In the genomic region with DNA sequence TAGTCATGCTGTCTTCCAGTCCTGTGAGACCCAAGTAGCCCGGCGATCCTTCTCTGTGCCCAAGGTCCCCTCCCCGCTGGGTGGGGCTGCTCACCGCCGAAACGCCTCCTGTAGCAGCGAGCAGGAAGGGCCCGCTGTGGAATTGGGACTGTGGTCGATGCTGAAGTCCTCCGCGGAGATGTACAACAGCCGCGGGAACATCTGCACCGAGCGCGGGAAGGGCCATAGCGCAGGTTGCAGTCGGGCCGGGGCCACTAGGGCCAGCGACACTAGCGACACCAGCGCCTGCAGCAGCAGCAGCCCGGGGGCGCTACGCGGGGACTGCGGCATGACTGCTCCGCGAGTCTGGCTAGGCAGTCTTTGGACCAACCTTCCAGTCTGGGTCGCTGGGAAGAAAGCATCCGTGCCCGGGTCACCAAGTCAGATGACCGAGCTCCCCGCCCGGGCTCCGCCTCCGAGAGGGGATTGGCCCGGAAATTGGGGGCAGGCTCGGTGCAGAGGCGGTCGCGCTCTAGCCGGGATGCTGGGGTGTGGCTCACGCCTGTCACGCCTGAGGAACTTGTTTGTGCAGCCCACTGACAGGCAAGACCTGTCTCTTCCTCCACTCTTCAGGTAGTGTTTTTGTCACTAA, we compare ENCODE assay signal across 8 mouse cellular contexts. TPM values are rescaled to one million over a fixed set of nuclear protein-coding genes. Genes with fewer than 3 reads are reported as not detected.
DNase-seq lines count a peak whose midpoint lies in the region; ATAC-seq and TF ChIP-seq lines count a peak whose summit lies in the region.

A gene (minus strand): TSS at position 426 of the 631 bp plus-strand sequence.

- H3K4me2 ChIP-seq in forebrain, embryonic 14.5 days (ENCODE audit: low read length): peak within 1 kb of the TSS; percentile 94
- H3K4me2 ChIP-seq in neural tube, embryonic 14.5 days (ENCODE audit: low read depth, low read length): peak within 1 kb of the TSS; percentile 94

- peak within 1 kb of the TSS; percentile 87 for H3K9ac ChIP-seq in ES-E14 (ENCODE audit: insufficient read depth, low read depth, low read length, poor library complexity, severe bottlenecking)
- H3K9ac ChIP-seq in forebrain, embryonic 14.5 days (ENCODE audit: low read length): peak within 1 kb of the TSS; percentile 74
- peak within 1 kb of the TSS; percentile 68 for H3K9ac ChIP-seq in neural tube, embryonic 14.5 days (replicated peaks; ENCODE audit: low read depth, low read length)

- H3K9me3 ChIP-seq in ES-E14 (ENCODE audit: control insufficient read depth, insufficient read depth, low read depth, low read length): no peaks in the 10 kb centered on the region
- H3K9me3 ChIP-seq in forebrain, embryonic 14.5 days (replicated peaks; ENCODE audit: control insufficient read depth, low read length): no peaks in the 10 kb centered on the region
- H3K9me3 ChIP-seq in neural tube, embryonic 14.5 days (ENCODE audit: control insufficient read depth, low read length): no peaks in the 10 kb centered on the region

- H3K4me3 ChIP-seq in ES-E14 (ENCODE audit: insufficient read depth in 1 of 2, low read depth in 1 of 2, low read length in 2 of 2, poor library complexity in 1 of 2, severe bottlenecking in 1 of 2): peak within 1 kb of the TSS; percentile 84 to 95
- H3K4me3 ChIP-seq in forebrain, embryonic 14.5 days (ENCODE audit: low read depth, low read length): peak within 1 kb of the TSS; percentile 51
- H3K4me3 ChIP-seq in neural tube, embryonic 14.5 days (ENCODE audit: low read depth, low read length): peak within 1 kb of the TSS; percentile 64
- peak within 1 kb of the TSS; percentile 59 for H3K4me3 ChIP-seq in testis, adult 2 months (ENCODE audit: control insufficient read depth, low read depth, low read length)

- under 1% methylated on average over 45 of the region's 45 CpGs for WGBS in forebrain, embryonic 14.5 days
- WGBS in large intestine, adult 2 months: under 1% methylated on average over 45 of the region's 45 CpGs
- under 1% methylated on average over 45 of the region's 45 CpGs for WGBS in neural tube, embryonic 14.5 days

- H3K36me3 ChIP-seq in ES-E14 (ENCODE audit: control insufficient read depth, insufficient read depth, low read length, poor library complexity, severe bottlenecking): peaks cover 2% of the 10 kb centered on the region; the same call in 1 of the 2 replicates
- no peaks in the 10 kb centered on the region for H3K36me3 ChIP-seq in forebrain, embryonic 14.5 days (ENCODE audit: control insufficient read depth, insufficient read depth, low read length)
- H3K36me3 ChIP-seq in neural tube, embryonic 14.5 days (ENCODE audit: control insufficient read depth, insufficient read depth, low read length): no peaks in the 10 kb centered on the region
- H3K36me3 ChIP-seq in testis, adult 2 months (ENCODE audit: control insufficient read depth, insufficient read depth, low read length): no peaks in the 10 kb centered on the region

- peak; percentile 71 for ATAC-seq in forebrain, embryonic 14.5 days
- ATAC-seq in neural tube, embryonic 14.5 days (ENCODE audit: low read depth): peak; percentile 89

- H3K4me1 ChIP-seq in ES-E14 (ENCODE audit: control insufficient read depth in 2 of 2, insufficient read depth in 2 of 2, low read length in 2 of 2, poor library complexity in 1 of 2): peaks cover 2 to 20% of the 10 kb centered on the region in 2 experiments; a peak in 2 of 4 replicates
- peaks cover 13% of the 10 kb centered on the region for H3K4me1 ChIP-seq in forebrain, embryonic 14.5 days (ENCODE audit: control insufficient read depth, insufficient read depth, low read length)
- H3K4me1 ChIP-seq in neural tube, embryonic 14.5 days (ENCODE audit: control insufficient read depth, insufficient read depth, low read length): no peaks in the 10 kb centered on the region; the same call in 1 of the 2 replicates
- peaks cover 5% of the 10 kb centered on the region for H3K4me1 ChIP-seq in testis, adult 2 months (ENCODE audit: control insufficient read depth, insufficient read depth, low read length)

- no peak for TF ChIP-seq CTCF in testis, adult 2 months (IDR thresholded peaks at IDR 0.05; ENCODE audit: control insufficient read depth, insufficient read depth, insufficient replicate concordance, low read depth, low read length)

- DNase-seq in ES-E14 (ENCODE audit: low read depth, low spot score): peak; percentile 86
- peak; percentile 83 for DNase-seq in cerebellum, adult 11 months
- peak; percentile 67 for DNase-seq in forebrain, embryonic 14.5 days (ENCODE audit: low spot score)
- peak; percentile 95 to 96 for DNase-seq in heart, postnatal 10 days
- DNase-seq in large intestine, adult 2 months (ENCODE audit: low read depth, low spot score): peak; percentile 78
- peak; percentile 94 to 95 for DNase-seq in lung, adult 18-20 months

- in situ Hi-C loops in ES-E14 (cut with MboI; ENCODE audit: low sequenced_read_pairs in 2 of 2, unreplicated experiment in 2 of 2): no loop called here

- H3K27me3 ChIP-seq in forebrain, embryonic 14.5 days (replicated peaks; ENCODE audit: control insufficient read depth, insufficient read depth, low read length): no peaks in the 10 kb centered on the region
- H3K27me3 ChIP-seq in neural tube, embryonic 14.5 days (ENCODE audit: control insufficient read depth, insufficient read depth, low read length): no peaks in the 10 kb centered on the region
- no peaks in the 10 kb centered on the region for H3K27me3 ChIP-seq in testis, adult 2 months (ENCODE audit: control insufficient read depth, insufficient read depth, low read length)

- peak within 1 kb of the TSS; percentile 81 for H3K27ac ChIP-seq in ES-E14 (ENCODE audit: insufficient read depth, low read depth, low read length, poor library complexity, severe bottlenecking)
- no peak within 1 kb of the TSS for H3K27ac ChIP-seq in forebrain, embryonic 14.5 days (ENCODE audit: low read depth, low read length)
- no peak within 1 kb of the TSS for H3K27ac ChIP-seq in neural tube, embryonic 14.5 days (ENCODE audit: low read depth, low read length)
- H3K27ac ChIP-seq in testis, adult 2 months (ENCODE audit: control insufficient read depth, insufficient read depth, low read depth, low read length): no peak within 1 kb of the TSS

- intact Hi-C loops in heart, postnatal 10 days (cut with DNase I): no loop called here

- TF ChIP-seq POLR2A in testis, adult 2 months (IDR thresholded peaks at IDR 0.05; ENCODE audit: control insufficient read depth, low read depth, low read length): 0 out of 2 replicates have a peak, but pooled peaks have one; percentile 29

TF ChIP-seq in ES-E14, 5 proteins besides CTCF, POLR2A, EP300 and RAD21:
- no peak for TF ChIP-seq HCFC1 (IDR thresholded peaks at IDR 0.05; ENCODE audit: borderline replicate concordance, insufficient read depth, low read length)
- no peak for TF ChIP-seq ZNF384 (IDR thresholded peaks at IDR 0.05; ENCODE audit: low read depth, low read length)
- TF ChIP-seq MAFK (IDR thresholded peaks at IDR 0.05; ENCODE audit: insufficient read depth, low read depth, low read length): no peak
- no peak for TF ChIP-seq CHD2 (IDR thresholded peaks at IDR 0.05; ENCODE audit: low read depth, low read length)
- TF ChIP-seq ZC3H11A (IDR thresholded peaks at IDR 0.05; ENCODE audit: borderline replicate concordance, low read depth, low read length): no peak

RNA-seq across cellular contexts. Expression of the gene that starts here (rescaled TPM):
- 82.5 and 144 TPM in 2 replicates for total RNA-seq in ES-E14 (2012; rRNA removed)
- polyA plus RNA-seq in forebrain, embryonic 14.5 days (2014; fragmentation: Nextera tagmentation; extraction: Ambion mirVana): 38.0 and 41.9 TPM in 2 replicates
- total RNA-seq in heart, postnatal 10 days (2021): 10 to 100 TPM; 24.3 to 29.8 TPM
- polyA plus RNA-seq in large intestine, adult 2 months (2012; rRNA removed): 53.5 and 98.7 TPM in 2 replicates
- polyA plus RNA-seq in neural tube, embryonic 14.5 days (2014; fragmentation: Nextera tagmentation; extraction: Ambion mirVana): 48.2 and 54.1 TPM in 2 replicates
- polyA plus RNA-seq in testis, adult 2 months (2012; rRNA removed): 3.7 and 6.3 TPM in 2 replicates
